In genomic region chr5:123281336-123282136, GRCm38 (mm10) we compare ENCODE assay signal across 27 mouse cellular contexts. TPM values are rescaled to one million over a fixed set of nuclear protein-coding genes. Genes with fewer than 3 reads are reported as not detected.
DNase-seq lines count a peak whose midpoint lies in the region; ATAC-seq and TF ChIP-seq lines count a peak whose summit lies in the region.
"Had no signal": no experiment of that assay in that cellular context is flagged by ENCODE, and none has a peak within 500 bp of the region (broad histone marks: within the 10 kb centered on the region; RNA-seq: fewer than 3 reads in every experiment).

No protein-coding gene starts in this region.

- in situ Hi-C loops in ES-E14 (cut with MboI; ENCODE audit: low sequenced_read_pairs in 2 of 2, unreplicated experiment in 2 of 2) = no loop called here

- ATAC-seq in forebrain, embryonic 15.5 days (replicated peaks) = no peak
- ATAC-seq in forebrain, postnatal 0 days = no peak
- ATAC-seq: activated CD4-positive, CD25-positive, alpha-beta regulatory T cell, adult 4 months; intestine, embryonic 16.5 days; midbrain, embryonic 15.5 days had no signal

- DNase-seq in forebrain, postnatal 0 days = no peak
- no peak for DNase-seq in ES-E14 (ENCODE audit: low read depth, low spot score)
- DNase-seq in cerebellum, adult 8-10 months = peak; percentile 28
- peak; percentile 48 to 64 for DNase-seq in cerebellum, postnatal 25 days
- DNase-seq in adipocyte (ENCODE audit: low spot score) = no peak
- no peak for DNase-seq in testis, postnatal 10 days (ENCODE audit: low spot score)
- DNase-seq: adrenal gland, adult 8-10 months; gastrocnemius, postnatal 25 days; heart, adult 18-20 months; heart, postnatal 36 days; kidney, adult 8-10 months; layer of hippocampus, postnatal 36 days; lung, embryonic 14.5 days; lung, postnatal 14 days; right cerebral cortex, postnatal 4 days had no signal

- H3K27ac ChIP-seq in forebrain, embryonic 15.5 days (replicated peaks) = peak overlapping the region; percentile 56
- H3K27ac ChIP-seq in forebrain, postnatal 0 days (ENCODE audit: low read depth, low read length) = no peak overlapping the region
- H3K27ac ChIP-seq in ES-E14 (ENCODE audit: insufficient read depth, low read depth, low read length, poor library complexity, severe bottlenecking) = no peak overlapping the region
- H3K27ac ChIP-seq: embryonic facial prominence, embryonic 13.5 days; forebrain, embryonic 10.5 days; hindbrain, embryonic 12.5 days; kidney, postnatal 0 days; limb, embryonic 12.5 days; liver, embryonic 15.5 days; midbrain, embryonic 15.5 days had no signal

- no peak for TF ChIP-seq CTCF in forebrain, postnatal 0 days (IDR thresholded peaks at IDR 0.05; ENCODE audit: low read depth)

- H3K9me3 ChIP-seq in forebrain, embryonic 15.5 days = no peaks in the 10 kb centered on the region
- H3K9me3 ChIP-seq in forebrain, postnatal 0 days (ENCODE audit: low read length) = no peaks in the 10 kb centered on the region
- H3K9me3 ChIP-seq in ES-E14 (ENCODE audit: control insufficient read depth, insufficient read depth, low read depth, low read length) = no peaks in the 10 kb centered on the region
- H3K9me3 ChIP-seq: embryonic facial prominence, embryonic 13.5 days; forebrain, embryonic 10.5 days; hindbrain, embryonic 12.5 days; limb, embryonic 12.5 days; liver, embryonic 15.5 days; midbrain, embryonic 15.5 days had no signal

- WGBS in forebrain, embryonic 15.5 days = 72% methylated on average over 9 of the region's 9 CpGs
- WGBS in forebrain, postnatal 0 days = 67% methylated on average over 9 of the region's 9 CpGs

- H3K4me3 ChIP-seq in forebrain, embryonic 15.5 days = no peak overlapping the region
- no peak overlapping the region for H3K4me3 ChIP-seq in forebrain, postnatal 0 days (ENCODE audit: low read depth, low read length)
- no peak overlapping the region for H3K4me3 ChIP-seq in ES-E14 (ENCODE audit: insufficient read depth in 1 of 2, low read depth in 1 of 2, low read length in 2 of 2, poor library complexity in 1 of 2, severe bottlenecking in 1 of 2)
- H3K4me3 ChIP-seq: embryonic facial prominence, embryonic 13.5 days; forebrain, embryonic 10.5 days; hindbrain, embryonic 12.5 days; limb, embryonic 12.5 days; liver, embryonic 15.5 days; midbrain, embryonic 15.5 days had no signal

- H3K36me3 ChIP-seq in forebrain, embryonic 15.5 days = no peaks in the 10 kb centered on the region
- H3K36me3 ChIP-seq in forebrain, postnatal 0 days (ENCODE audit: insufficient read depth) = no peaks in the 10 kb centered on the region
- H3K36me3 ChIP-seq in ES-E14 (ENCODE audit: control insufficient read depth, insufficient read depth, low read length, poor library complexity, severe bottlenecking) = no peaks in the 10 kb centered on the region
- H3K36me3 ChIP-seq: embryonic facial prominence, embryonic 13.5 days; forebrain, embryonic 10.5 days; hindbrain, embryonic 12.5 days; limb, embryonic 12.5 days; liver, embryonic 15.5 days; midbrain, embryonic 15.5 days had no signal

- H3K27me3 ChIP-seq in forebrain, embryonic 15.5 days = no peaks in the 10 kb centered on the region
- no peaks in the 10 kb centered on the region for H3K27me3 ChIP-seq in forebrain, postnatal 0 days (ENCODE audit: insufficient read depth, low read length)
- H3K27me3 ChIP-seq: embryonic facial prominence, embryonic 13.5 days; hindbrain, embryonic 12.5 days; limb, embryonic 12.5 days; liver, embryonic 15.5 days; midbrain, embryonic 15.5 days had no signal

- H3K4me1 ChIP-seq in forebrain, embryonic 15.5 days = peaks cover 17% of the 10 kb centered on the region
- 0 out of 2 replicates have a peak, but pooled peaks cover 6% of the 10 kb centered on the region for H3K4me1 ChIP-seq in forebrain, postnatal 0 days (ENCODE audit: insufficient read depth)
- H3K4me1 ChIP-seq in ES-E14 (ENCODE audit: control insufficient read depth in 2 of 2, insufficient read depth in 2 of 2, low read length in 2 of 2, poor library complexity in 1 of 2) = peaks cover 0 to 8% of the 10 kb centered on the region in 2 experiments; a peak in 2 of 4 replicates
- H3K4me1 ChIP-seq: liver, embryonic 15.5 days had no signal

- no peak overlapping the region for H3K4me2 ChIP-seq in forebrain, embryonic 15.5 days (replicated peaks)
- H3K4me2 ChIP-seq in forebrain, postnatal 0 days (ENCODE audit: low read depth) = no peak overlapping the region
- H3K4me2 ChIP-seq: embryonic facial prominence, embryonic 13.5 days; heart, embryonic 11.5 days; hindbrain, embryonic 12.5 days; limb, embryonic 12.5 days; liver, embryonic 15.5 days; lung, embryonic 14.5 days; midbrain, embryonic 15.5 days had no signal

- no peak overlapping the region for H3K9ac ChIP-seq in forebrain, embryonic 15.5 days (replicated peaks)
- H3K9ac ChIP-seq in forebrain, postnatal 0 days = no peak overlapping the region
- no peak overlapping the region for H3K9ac ChIP-seq in ES-E14 (ENCODE audit: insufficient read depth, low read depth, low read length, poor library complexity, severe bottlenecking)
- H3K9ac ChIP-seq: embryonic facial prominence, embryonic 13.5 days; hindbrain, embryonic 12.5 days; limb, embryonic 12.5 days; liver, embryonic 15.5 days; lung, embryonic 14.5 days; midbrain, embryonic 15.5 days had no signal

TF ChIP-seq in ES-E14, 5 proteins besides CTCF, POLR2A, EP300 and RAD21:
- TF ChIP-seq ZNF384 (IDR thresholded peaks at IDR 0.05; ENCODE audit: low read depth, low read length) = peak; percentile 72
- no peak for TF ChIP-seq MAFK (IDR thresholded peaks at IDR 0.05; ENCODE audit: insufficient read depth, low read depth, low read length)
- TF ChIP-seq HCFC1 (IDR thresholded peaks at IDR 0.05; ENCODE audit: borderline replicate concordance, insufficient read depth, low read length) = no peak
- no peak for TF ChIP-seq ZC3H11A (IDR thresholded peaks at IDR 0.05; ENCODE audit: borderline replicate concordance, low read depth, low read length)
- no peak for TF ChIP-seq CHD2 (IDR thresholded peaks at IDR 0.05; ENCODE audit: low read depth, low read length)

RNA-seq across cellular contexts. Expression of gene Wdr66, which starts 29.6 kb away (rescaled TPM):
- polyA plus RNA-seq in forebrain, embryonic 15.5 days (2015; fragmentation: Nextera tagmentation; extraction: Ambion mirVana) = 2.7 TPM in 2 replicates
- total RNA-seq in forebrain, postnatal 0 days (2014; rRNA removed) = 1.8 and 4.4 TPM in 2 replicates
- polyA plus RNA-seq in forebrain, postnatal 0 days (2015; fragmentation: Nextera tagmentation; extraction: Ambion mirVana) = 1.1 and 2.0 TPM in 2 replicates
- 0.36 and 0.42 TPM in 2 replicates for total RNA-seq in ES-E14 (2012; rRNA removed)
- total RNA-seq: common myeloid progenitor, adult 5-6 weeks had no signal

Comparison
In these comparisons a context has a peak if more than half of its experiments do, and no peak if none do; other contexts are left out.
1. DNase-seq: peak in cerebellum, adult 8-10 months (single experiment) and cerebellum, postnatal 25 days (2 of 2); none in forebrain, postnatal 0 days (single experiment), ES-E14 (single experiment), adipocyte (single experiment) and testis, postnatal 10 days (single experiment).